Mouse (Mus musculus): ENCODE measurements around the gene Xkrx. TPM values are rescaled to one million over a fixed set of nuclear protein-coding genes. Genes with fewer than 3 reads are reported as not detected.
"Not testable (repeated sequence)": the region's sequence is repeated elsewhere in the genome, so short reads cannot be mapped to it uniquely, and the experiment has no call there.

The Xkrx gene
- not detected in 2 replicates for polyA plus RNA-seq (2012)

- TF ChIP-seq GATA1 (IDR thresholded peaks at IDR 0.05; ENCODE audit: low read length): no peak
Measured at GRCm38 (mm10) chrX:134162043-134162720, at the start of gene Xkrx. Gene Xkrx, minus strand, starts transcription at chrX:134162076.

GRCm38 (mm10) chrX:134211151-134211642 lies 49.3 kb upstream of the Xkrx start:
- no peak for TF ChIP-seq GATA1 (IDR thresholded peaks at IDR 0.05; ENCODE audit: low read length)

GRCm38 (mm10) chrX:134208491-134208890 lies 46.6 kb upstream of the Xkrx start:
- no peak for TF ChIP-seq GATA1 (IDR thresholded peaks at IDR 0.05; ENCODE audit: low read length)

- not testable (repeated sequence) for TF ChIP-seq GATA1 (IDR thresholded peaks at IDR 0.05; ENCODE audit: low read length)
Measured at GRCm38 (mm10) chrX:134187201-134187600, 25.3 kb upstream of the Xkrx start, which contains the start of gene Arl13a. Gene Arl13a, plus strand, starts transcription at chrX:134187501.

GRCm38 (mm10) chrX:134174699-134175098 lies 12.8 kb upstream of the Xkrx start:
- TF ChIP-seq GATA1 (IDR thresholded peaks at IDR 0.05; ENCODE audit: low read length): no peak

GRCm38 (mm10) chrX:134170584-134170983 lies 8.7 kb upstream of the Xkrx start:
- TF ChIP-seq GATA1 (IDR thresholded peaks at IDR 0.05; ENCODE audit: low read length): no peak

GRCm38 (mm10) chrX:134163484-134163883 lies 1.6 kb upstream of the Xkrx start:
- TF ChIP-seq GATA1 (IDR thresholded peaks at IDR 0.05; ENCODE audit: low read length): no peak

- TF ChIP-seq GATA1 (IDR thresholded peaks at IDR 0.05; ENCODE audit: low read length): no peak
Measured at GRCm38 (mm10) chrX:134162826-134163225, 950 bp upstream of the Xkrx start.

GRCm38 (mm10) chrX:134160442-134160841 lies 1.4 kb downstream of the Xkrx start:
- no peak for TF ChIP-seq GATA1 (IDR thresholded peaks at IDR 0.05; ENCODE audit: low read length)

GRCm38 (mm10) chrX:134158151-134158550 lies 3.7 kb downstream of the Xkrx start:
- no peak for TF ChIP-seq GATA1 (IDR thresholded peaks at IDR 0.05; ENCODE audit: low read length)

- TF ChIP-seq GATA1 (IDR thresholded peaks at IDR 0.05; ENCODE audit: low read length): peak; percentile 64
Measured at GRCm38 (mm10) chrX:134141986-134142385, 19.9 kb downstream of the Xkrx start.

GRCm38 (mm10) chrX:134141551-134141950 lies 20.3 kb downstream of the Xkrx start:
- no peak for TF ChIP-seq GATA1 (IDR thresholded peaks at IDR 0.05; ENCODE audit: low read length)

GRCm38 (mm10) chrX:134140024-134140423 lies 21.9 kb downstream of the Xkrx start:
- TF ChIP-seq GATA1 (IDR thresholded peaks at IDR 0.05; ENCODE audit: low read length): no peak

GRCm38 (mm10) chrX:134133821-134134220 lies 28.1 kb downstream of the Xkrx start:
- no peak for TF ChIP-seq GATA1 (IDR thresholded peaks at IDR 0.05; ENCODE audit: low read length)

GRCm38 (mm10) chrX:134132295-134132694 lies 29.6 kb downstream of the Xkrx start:
- no peak for TF ChIP-seq GATA1 (IDR thresholded peaks at IDR 0.05; ENCODE audit: low read length)

GRCm38 (mm10) chrX:134128549-134128948 lies 33.3 kb downstream of the Xkrx start:
- no peak for TF ChIP-seq GATA1 (IDR thresholded peaks at IDR 0.05; ENCODE audit: low read length)

- no peak for TF ChIP-seq GATA1 (IDR thresholded peaks at IDR 0.05; ENCODE audit: low read length)
Measured at GRCm38 (mm10) chrX:134116417-134116816, 45.5 kb downstream of the Xkrx start.
